Mouse (Mus musculus): ENCODE results near the gene Scand1. TPM values are rescaled to one million over a fixed set of nuclear protein-coding genes. Genes with fewer than 3 reads are reported as not detected.
A peak's percentile ranks its signal among the peaks of the same experiment; 100 is the strongest.

The Scand1 gene
- polyA plus RNA-seq, 1 experiment from 2014 or later, result 187 TPM

DNA sequence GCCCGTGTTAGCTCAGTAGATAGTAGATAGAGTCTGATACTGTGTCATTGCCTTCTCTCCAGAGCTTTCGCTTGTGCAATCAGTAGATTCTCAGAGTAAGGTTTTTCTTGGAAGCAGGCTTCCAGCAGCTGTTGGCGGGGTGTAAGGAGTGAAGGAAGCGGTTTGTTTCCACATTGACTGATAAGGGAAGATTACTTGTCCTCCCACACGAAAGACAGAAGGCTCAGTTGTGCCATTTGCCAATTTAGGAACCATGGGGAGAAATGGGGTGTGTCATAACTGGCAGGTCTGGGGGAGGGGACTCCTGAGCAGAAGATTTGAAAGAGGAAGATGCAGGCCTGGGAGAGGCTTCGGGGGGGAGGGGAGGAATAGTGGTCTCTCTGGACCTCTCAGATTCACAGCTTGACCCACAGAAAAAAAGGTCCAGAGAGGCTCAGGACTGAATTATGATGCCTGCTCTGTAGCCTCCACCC is 11.6 kb upstream of the Scand1 start:
- Histone ChIP-seq H3K9ac (ENCODE audit: low read depth, low read length) (no peak overlapping the region), H3K27ac (ENCODE audit: low read depth, low read length) (peak overlapping the region; percentile 47; the same call in 1 of the 2 replicates), H3K36me3 (ENCODE audit: control insufficient read depth, insufficient read depth) (0 out of 2 replicates have a peak, but pooled peaks cover 4% of the 10 kb centered on the region), H3K4me2 (replicated peaks; ENCODE audit: low read depth) (peak overlapping the region; percentile 27; the same call in 1 of the 2 replicates), H3K4me3 (ENCODE audit: low read depth, low read length) (no peak overlapping the region), H3K27me3 (replicated peaks; ENCODE audit: control insufficient read depth, insufficient read depth, low read length) (no peaks in the 10 kb centered on the region), H3K4me1 (replicated peaks; ENCODE audit: control insufficient read depth, insufficient read depth, low read length) (no peaks in the 10 kb centered on the region), H3K9me3 (ENCODE audit: control insufficient read depth) (no peaks in the 10 kb centered on the region)
- 26% methylated on average over 6 of the region's 6 CpGs for WGBS
- TF ChIP-seq CTCF (IDR thresholded peaks at IDR 0.05; ENCODE audit: low read depth), result no peak
- 0 out of 2 replicates have a peak, but pooled peaks have one; percentile 13 for ATAC-seq

- H3K9me3 ChIP-seq (ENCODE audit: control insufficient read depth), result no peaks in the 10 kb centered on the region
- no peaks in the 10 kb centered on the region for H3K27me3 ChIP-seq (replicated peaks; ENCODE audit: control insufficient read depth, insufficient read depth, low read length)
- no peak overlapping the region for H3K27ac ChIP-seq (ENCODE audit: low read depth, low read length)
- H3K9ac ChIP-seq (ENCODE audit: low read depth, low read length), result no peak overlapping the region
- TF ChIP-seq CTCF (IDR thresholded peaks at IDR 0.05; ENCODE audit: low read depth), result no peak
- H3K4me1 ChIP-seq (replicated peaks; ENCODE audit: control insufficient read depth, insufficient read depth, low read length), result no peaks in the 10 kb centered on the region
- H3K4me2 ChIP-seq (replicated peaks; ENCODE audit: low read depth), result no peak overlapping the region
- H3K4me3 ChIP-seq (ENCODE audit: low read depth, low read length), result no peak overlapping the region
- ATAC-seq, result no peak
- H3K36me3 ChIP-seq (ENCODE audit: control insufficient read depth, insufficient read depth), result 0 out of 2 replicates have a peak, but pooled peaks cover 4% of the 10 kb centered on the region
- 91% methylated on average over 6 of the region's 6 CpGs for WGBS
Observed at GRCm38 (mm10) chr2:156321538-156321937, 9.0 kb upstream of the Scand1 start.

DNA sequence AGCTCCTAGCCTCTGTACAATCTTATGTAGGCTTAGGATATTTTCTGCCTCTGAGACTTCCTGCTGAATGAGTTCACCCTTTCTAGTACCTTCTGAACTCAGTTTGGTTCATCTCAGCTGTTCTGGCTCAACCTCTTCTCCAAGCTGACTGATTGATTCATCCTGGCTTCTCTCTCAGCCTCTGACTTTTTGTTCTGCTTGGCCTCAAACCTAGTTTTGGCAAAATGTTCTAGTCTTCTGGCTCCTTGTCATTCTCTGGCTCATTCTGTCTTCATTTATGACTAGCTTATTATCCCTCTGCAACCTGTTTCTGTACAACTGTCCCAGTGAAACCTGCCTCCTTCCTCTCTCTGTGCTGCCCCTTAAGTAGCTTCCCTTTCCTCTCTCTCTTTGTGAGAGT is 6.0 kb upstream of the Scand1 start:
- no peak for ATAC-seq
- no peak for TF ChIP-seq CTCF (IDR thresholded peaks at IDR 0.05; ENCODE audit: low read depth)

GRCm38 (mm10) chr2:156314811-156315210 is 2.3 kb upstream of the Scand1 start:
- Histone ChIP-seq H3K27ac (ENCODE audit: low read depth, low read length) (no peak overlapping the region), H3K36me3 (ENCODE audit: control insufficient read depth, insufficient read depth) (no peaks in the 10 kb centered on the region; the same call in 1 of the 2 replicates), H3K4me2 (replicated peaks; ENCODE audit: low read depth) (no peak overlapping the region), H3K4me1 (replicated peaks; ENCODE audit: control insufficient read depth, insufficient read depth, low read length) (no peaks in the 10 kb centered on the region), H3K9ac (ENCODE audit: low read depth, low read length) (no peak overlapping the region), H3K9me3 (ENCODE audit: control insufficient read depth) (no peaks in the 10 kb centered on the region), H3K27me3 (replicated peaks; ENCODE audit: control insufficient read depth, insufficient read depth, low read length) (no peaks in the 10 kb centered on the region), H3K4me3 (ENCODE audit: low read depth, low read length) (no peak overlapping the region)
- 0 out of 2 replicates have a peak, but pooled peaks have one; percentile 11 for TF ChIP-seq CTCF (IDR thresholded peaks at IDR 0.05; ENCODE audit: low read depth)
- WGBS, result 97% methylated on average over 6 of the region's 6 CpGs
- no peak for ATAC-seq

More for the DNA sequence above, 6.0 kb upstream of the Scand1 start:
- H3K4me2 ChIP-seq (replicated peaks; ENCODE audit: low read depth), result no peak overlapping the region
- H3K9me3 ChIP-seq (ENCODE audit: control insufficient read depth), result no peaks in the 10 kb centered on the region
- peaks cover 4% of the 10 kb centered on the region; the same call in 1 of the 2 replicates for H3K36me3 ChIP-seq (ENCODE audit: control insufficient read depth, insufficient read depth)
- H3K9ac ChIP-seq (ENCODE audit: low read depth, low read length), result no peak overlapping the region
- no peak overlapping the region for H3K27ac ChIP-seq (ENCODE audit: low read depth, low read length)
- H3K4me3 ChIP-seq (ENCODE audit: low read depth, low read length), result no peak overlapping the region
- no peaks in the 10 kb centered on the region for H3K27me3 ChIP-seq (replicated peaks; ENCODE audit: control insufficient read depth, insufficient read depth, low read length)
- H3K4me1 ChIP-seq (replicated peaks; ENCODE audit: control insufficient read depth, insufficient read depth, low read length), result no peaks in the 10 kb centered on the region

GRCm38 (mm10) chr2:156313153-156313552 is 649 bp upstream of the Scand1 start:
- ATAC-seq, result no peak
- WGBS, result 48% methylated on average over 3 of the region's 3 CpGs
- no peaks in the 10 kb centered on the region; the same call in 1 of the 2 replicates for H3K36me3 ChIP-seq (ENCODE audit: control insufficient read depth, insufficient read depth)
- peak overlapping the region; percentile 73 for H3K4me3 ChIP-seq (ENCODE audit: low read depth, low read length)
- no peaks in the 10 kb centered on the region for H3K9me3 ChIP-seq (ENCODE audit: control insufficient read depth)
- H3K9ac ChIP-seq (ENCODE audit: low read depth, low read length), result no peak overlapping the region
- TF ChIP-seq CTCF (IDR thresholded peaks at IDR 0.05; ENCODE audit: low read depth), result peak; percentile 49
- H3K4me2 ChIP-seq (replicated peaks; ENCODE audit: low read depth), result peak overlapping the region; percentile 79
- H3K4me1 ChIP-seq (replicated peaks; ENCODE audit: control insufficient read depth, insufficient read depth, low read length), result no peaks in the 10 kb centered on the region
- no peaks in the 10 kb centered on the region for H3K27me3 ChIP-seq (replicated peaks; ENCODE audit: control insufficient read depth, insufficient read depth, low read length)
- no peak overlapping the region for H3K27ac ChIP-seq (ENCODE audit: low read depth, low read length)

DNA sequence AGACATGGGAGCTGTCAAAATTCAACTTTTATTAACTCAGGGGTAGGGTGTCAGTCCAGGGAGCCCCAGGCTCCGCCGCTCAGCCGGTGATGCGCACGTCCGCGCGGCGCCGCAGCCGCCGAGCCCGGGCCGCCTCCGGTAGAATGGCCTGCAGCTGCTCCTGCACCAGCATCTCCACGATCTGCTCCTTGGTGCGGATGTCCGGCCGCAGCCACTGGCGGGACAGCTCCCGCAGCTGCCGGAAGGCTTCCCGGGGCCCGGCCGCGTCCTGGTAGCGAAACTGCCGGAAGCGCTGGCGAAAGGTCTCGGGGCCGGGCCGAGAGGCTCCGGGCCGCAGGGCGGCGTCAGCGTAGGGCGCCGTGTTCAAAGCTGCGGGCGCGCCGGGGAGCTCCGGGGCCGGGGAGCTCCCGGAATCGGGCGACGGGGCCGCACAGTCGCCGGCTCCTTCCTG is 638 bp downstream of the Scand1 start:
- TF ChIP-seq CTCF (IDR thresholded peaks at IDR 0.05; ENCODE audit: low read depth), result no peak
- under 1% methylated on average over 53 of the region's 53 CpGs for WGBS
- Histone ChIP-seq H3K9ac (ENCODE audit: low read depth, low read length) (peak overlapping the region; percentile 96), H3K4me1 (replicated peaks; ENCODE audit: control insufficient read depth, insufficient read depth, low read length) (no peaks in the 10 kb centered on the region), H3K36me3 (ENCODE audit: control insufficient read depth, insufficient read depth) (no peaks in the 10 kb centered on the region; the same call in 1 of the 2 replicates), H3K4me2 (replicated peaks; ENCODE audit: low read depth) (peak overlapping the region; percentile 79), H3K9me3 (ENCODE audit: control insufficient read depth) (no peaks in the 10 kb centered on the region), H3K27me3 (replicated peaks; ENCODE audit: control insufficient read depth, insufficient read depth, low read length) (no peaks in the 10 kb centered on the region), H3K4me3 (ENCODE audit: low read depth, low read length) (peak overlapping the region; percentile 73), H3K27ac (ENCODE audit: low read depth, low read length) (peak overlapping the region; percentile 99)
- ATAC-seq, result peak; percentile 71
